Mouse (Mus musculus): ENCODE results near the gene Celsr1.

Gene Celsr1

DNA sequence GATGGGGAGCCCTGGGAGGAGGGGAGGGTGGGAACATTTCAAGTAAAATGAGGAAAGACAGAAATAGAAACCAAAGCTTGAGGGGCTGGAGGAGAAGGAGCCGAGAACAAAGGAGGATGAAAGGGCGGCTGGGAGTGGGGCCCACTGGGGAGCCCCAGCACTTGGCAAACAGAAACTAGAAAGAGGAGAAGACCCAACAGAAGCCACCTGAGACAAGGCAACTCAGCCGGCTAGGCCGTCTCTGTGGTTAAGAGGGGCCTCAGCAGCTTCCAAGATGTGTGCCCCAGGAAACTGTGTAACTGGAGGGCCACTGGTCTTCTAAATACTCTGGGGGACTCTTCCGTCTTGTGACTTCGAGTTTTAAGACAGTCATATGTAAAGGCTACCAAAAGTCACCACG lies 72.4 kb downstream of the Celsr1 start:
- no peak for DNase-seq (ENCODE audit: low read depth)

DNA sequence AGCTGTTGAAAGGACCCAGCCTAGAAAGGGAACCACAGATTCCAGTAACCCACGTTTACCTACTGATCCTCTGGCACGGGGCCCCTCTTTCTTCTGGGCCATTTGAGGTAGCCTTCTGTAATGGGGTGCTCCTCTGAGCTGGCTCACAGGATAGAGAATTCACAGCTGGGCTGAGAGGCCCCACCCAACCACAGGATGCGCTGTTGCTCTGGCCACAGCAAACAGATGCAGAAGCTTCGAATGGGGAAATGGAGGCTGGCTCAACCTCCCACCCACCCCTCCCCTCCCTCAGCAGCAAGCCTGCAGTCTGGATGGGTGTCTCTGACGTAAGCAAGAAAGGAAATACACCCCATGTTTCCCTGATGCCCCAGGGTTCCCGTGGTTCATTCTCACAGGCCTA lies 77.4 kb downstream of the Celsr1 start:
- no peak for DNase-seq (ENCODE audit: low read depth)

- DNase-seq (ENCODE audit: low read depth): no peak
These were observed 80.1 kb downstream of the Celsr1 start for GRCm38 (mm10) chr15:85953458-85953857.

DNA sequence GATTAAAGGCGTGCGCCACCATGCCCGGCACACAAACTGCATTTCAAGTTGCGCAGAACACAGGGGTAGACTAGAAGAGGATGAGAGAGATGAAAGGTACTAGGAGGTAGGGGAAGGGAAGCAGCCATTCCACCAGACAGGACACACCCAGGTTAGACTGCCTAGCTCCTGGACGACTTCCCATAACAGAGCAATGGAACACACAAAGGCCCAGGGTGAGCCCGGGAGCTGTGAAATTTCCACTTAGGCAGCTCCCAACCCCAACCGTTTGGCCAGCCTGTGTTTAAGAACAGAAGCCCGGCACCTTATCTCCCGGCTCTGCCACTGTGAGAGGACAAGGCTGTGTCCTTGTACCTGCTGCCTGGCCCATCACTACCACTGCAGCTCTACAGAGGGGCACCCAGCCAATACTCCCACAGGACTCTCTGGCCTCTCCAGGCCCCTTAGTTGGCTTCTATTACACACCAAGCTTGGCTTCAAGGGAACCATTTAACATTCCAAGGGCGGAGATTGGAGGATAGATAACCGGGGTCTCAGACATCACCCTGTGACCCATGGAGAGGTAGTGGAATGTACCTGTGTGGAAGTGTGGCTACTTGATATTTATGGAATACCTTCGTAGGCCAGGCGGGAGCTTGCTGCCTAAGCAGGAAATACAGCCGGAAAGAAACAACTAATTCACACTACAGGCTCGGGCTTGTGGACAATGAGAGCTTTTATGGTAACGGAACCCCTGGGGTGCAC lies 84.0 kb downstream of the Celsr1 start:
- no peak for DNase-seq (ENCODE audit: low read depth)

- DNase-seq (ENCODE audit: low read depth): no peak
These were observed 85.6 kb downstream of the Celsr1 start for GRCm38 (mm10) chr15:85947967-85948366.

- DNase-seq (ENCODE audit: low read depth): no peak
These were observed 86.0 kb downstream of the Celsr1 start for GRCm38 (mm10) chr15:85947541-85947940.

DNA sequence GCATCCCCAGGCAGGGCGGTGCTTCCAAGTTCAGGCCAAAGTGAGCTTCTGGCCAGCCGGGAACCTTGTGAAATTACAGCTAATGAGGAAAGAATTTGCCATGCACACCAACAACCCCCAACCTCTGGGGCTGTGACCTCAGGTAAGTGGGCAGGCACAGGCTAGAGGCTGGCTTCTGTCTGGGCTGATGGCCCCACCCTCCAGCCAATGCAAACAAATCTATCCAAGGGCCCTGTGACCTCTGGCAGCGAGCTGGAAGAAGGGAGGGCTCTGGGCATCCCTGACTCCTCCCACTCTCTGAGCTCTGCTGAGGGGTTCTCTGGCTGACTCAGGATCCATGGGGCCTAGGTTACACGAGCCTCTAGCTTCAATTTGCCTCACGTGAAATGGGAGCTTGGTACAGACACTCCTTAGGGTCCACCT lies 97.9 kb downstream of the Celsr1 start:
- no peak for DNase-seq (ENCODE audit: low read depth)

- DNase-seq (ENCODE audit: low read depth): no peak
These were observed 105.4 kb downstream of the Celsr1 start for GRCm38 (mm10) chr15:85928161-85928560.

- DNase-seq (ENCODE audit: low read depth): no peak
These were observed 111.7 kb downstream of the Celsr1 start for GRCm38 (mm10) chr15:85921855-85922254.

GRCm38 (mm10) chr15:85919892-85920248 lies 113.7 kb downstream of the Celsr1 start:
- no peak for DNase-seq (ENCODE audit: low read depth)

DNA sequence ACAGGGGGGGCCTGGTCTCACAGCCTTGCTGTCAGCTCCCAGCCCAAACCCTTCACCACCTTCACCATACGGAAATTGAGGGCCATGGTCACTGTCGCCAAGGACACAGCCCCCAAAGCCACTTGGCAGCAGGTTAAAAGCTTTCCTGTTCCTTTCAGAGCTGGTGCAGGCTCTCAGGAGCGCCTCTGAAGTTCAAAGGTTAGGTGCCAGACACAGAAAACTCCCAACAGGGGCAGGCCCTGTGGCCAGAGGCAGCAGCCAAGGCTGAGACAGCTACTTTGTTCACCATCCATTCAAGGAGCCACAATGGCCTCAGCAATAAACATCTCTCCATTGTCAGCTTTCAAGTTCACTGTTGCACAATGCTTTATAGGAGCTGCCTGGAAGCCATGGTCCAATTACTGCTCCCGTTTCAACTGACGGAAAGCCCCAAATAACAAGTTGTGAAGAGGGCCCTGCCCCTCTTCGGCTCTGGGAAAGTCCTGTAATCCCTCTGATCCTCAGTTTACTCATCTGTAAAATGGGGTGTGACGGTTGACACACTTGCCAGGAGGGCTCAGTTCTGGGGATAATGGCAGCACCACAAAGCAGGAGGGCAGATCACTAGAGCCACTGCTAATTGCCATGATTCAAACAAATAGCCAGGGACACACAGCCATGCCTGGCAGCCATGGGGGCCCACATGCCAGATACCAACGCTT lies 114.2 kb downstream of the Celsr1 start:
- DNase-seq (ENCODE audit: low read depth): no peak

DNA sequence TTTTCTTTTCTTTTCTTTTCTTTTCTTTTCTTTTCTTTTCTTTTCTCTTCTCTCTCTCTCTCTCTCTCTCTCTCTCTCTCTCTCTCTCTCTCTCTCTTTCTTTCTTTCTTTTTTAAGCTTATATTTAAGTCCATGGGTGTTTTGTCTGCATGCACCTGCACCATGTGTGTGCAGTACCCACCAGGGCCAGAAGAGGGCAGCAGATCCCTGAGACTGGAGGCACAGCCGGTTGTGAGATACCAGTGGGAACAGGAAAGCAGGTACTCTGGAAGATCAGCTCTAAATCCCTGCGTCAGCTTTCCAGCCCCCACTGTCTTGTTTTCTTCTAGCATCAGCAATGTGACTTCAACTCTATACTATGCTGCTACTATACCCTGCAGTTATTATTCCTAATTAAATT lies 120.0 kb downstream of the Celsr1 start:
- peak; percentile 36 for DNase-seq (ENCODE audit: low read depth)

DNA sequence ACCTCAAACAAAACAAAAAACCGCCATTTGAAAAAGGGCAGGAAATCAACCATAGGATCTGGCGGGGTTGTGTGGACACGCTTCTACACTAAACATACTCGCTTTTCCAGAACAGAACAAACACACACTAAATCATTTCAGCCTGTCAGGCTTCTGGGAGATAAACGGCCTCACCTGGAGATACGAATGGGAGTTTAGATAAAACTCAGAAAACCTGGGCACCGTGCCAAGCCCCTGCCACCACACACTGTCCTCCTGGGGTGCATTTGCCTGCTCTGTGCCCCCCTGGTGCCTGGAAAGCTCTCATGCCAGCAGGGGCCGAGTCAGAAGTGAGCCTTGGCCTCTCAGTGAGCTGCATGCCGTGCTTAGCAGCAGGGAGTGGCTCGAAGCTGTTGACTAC lies 123.6 kb downstream of the Celsr1 start:
- no peak for DNase-seq (ENCODE audit: low read depth)

DNA sequence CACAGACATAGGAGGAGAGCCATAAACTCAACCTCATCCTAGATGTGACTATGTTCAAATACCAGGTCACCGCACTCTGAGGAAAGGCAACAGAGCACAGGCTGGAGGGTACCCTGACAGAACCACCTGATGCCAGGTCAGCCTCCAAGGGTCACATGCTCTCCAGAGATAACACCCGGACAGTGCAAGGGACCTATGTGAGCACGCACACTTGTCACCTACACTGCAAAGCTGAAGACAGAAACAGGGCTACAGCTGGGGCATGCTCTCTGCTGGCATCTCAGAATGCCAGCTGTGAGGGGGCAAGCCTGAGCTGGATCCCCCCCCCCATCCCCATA lies 124.1 kb downstream of the Celsr1 start:
- DNase-seq (ENCODE audit: low read depth): no peak

- DNase-seq (ENCODE audit: low read depth): no peak
These were observed 124.7 kb downstream of the Celsr1 start for GRCm38 (mm10) chr15:85908660-85909491.

GRCm38 (mm10) chr15:85903826-85904225 lies 129.8 kb downstream of the Celsr1 start:
- no peak for DNase-seq (ENCODE audit: low read depth)

- DNase-seq (ENCODE audit: low read depth): no peak
These were observed 131.1 kb downstream of the Celsr1 start for GRCm38 (mm10) chr15:85902505-85902904.

DNA sequence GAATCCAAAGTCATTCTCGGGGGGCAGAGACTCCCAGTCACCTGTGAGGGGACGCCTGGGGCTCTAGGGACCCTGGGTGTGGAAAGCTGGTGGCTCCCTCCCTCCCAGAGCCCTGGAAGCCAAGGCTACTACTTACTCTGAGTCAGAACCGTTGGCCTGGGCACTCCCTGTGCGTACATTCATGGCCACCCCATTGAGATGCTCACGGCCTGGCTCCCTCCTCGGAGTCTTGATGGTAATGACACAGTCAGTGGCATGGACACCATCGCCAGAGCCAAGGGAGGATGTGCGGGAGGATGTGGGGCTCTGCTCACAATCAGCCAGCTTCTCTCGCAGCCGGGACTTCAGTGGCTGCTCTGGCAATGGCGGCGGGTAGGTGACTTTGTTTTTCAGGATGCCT lies 132.8 kb downstream of the Celsr1 start:
- DNase-seq (ENCODE audit: low read depth): no peak

DNA sequence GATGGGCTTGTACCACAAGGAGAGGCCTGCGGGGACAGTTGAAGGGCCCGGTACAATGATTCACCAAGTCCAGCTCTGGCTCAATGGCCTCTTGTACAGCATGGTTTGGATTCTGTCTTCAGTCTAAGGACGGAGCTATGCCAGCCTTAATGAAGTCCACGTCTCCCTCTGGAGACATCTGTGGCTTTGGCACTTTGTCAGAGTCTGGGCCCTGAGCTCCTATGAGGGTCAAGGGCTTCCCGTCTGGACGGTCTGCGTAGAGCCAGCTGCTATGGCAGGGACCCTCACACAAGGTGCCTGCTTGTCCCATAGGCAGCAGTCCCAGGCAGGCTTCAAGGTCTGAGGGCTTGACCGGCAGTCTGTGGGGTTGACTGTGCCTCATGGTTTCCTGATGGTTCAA lies 133.3 kb downstream of the Celsr1 start:
- DNase-seq (ENCODE audit: low read depth): no peak

DNA sequence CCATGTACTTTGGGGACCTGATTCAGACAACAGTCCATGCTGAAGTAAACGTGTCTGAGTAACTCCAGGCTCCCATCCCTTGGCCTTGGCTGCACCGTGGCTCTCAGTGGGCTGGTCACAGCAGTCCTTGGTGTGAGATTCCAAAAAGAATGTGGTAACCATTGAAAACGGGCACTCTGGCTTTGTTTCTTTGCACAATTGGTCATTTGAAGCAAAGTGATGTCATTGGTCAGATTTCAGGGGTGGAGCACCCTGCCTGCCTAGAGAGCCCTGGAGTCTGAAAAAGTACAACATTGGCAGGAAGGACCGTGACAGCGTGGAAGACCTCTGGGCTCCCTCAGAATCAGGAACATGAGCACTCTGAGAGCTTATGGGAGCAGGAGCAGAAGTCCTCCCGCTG lies 134.2 kb downstream of the Celsr1 start:
- DNase-seq (ENCODE audit: low read depth): no peak

DNA sequence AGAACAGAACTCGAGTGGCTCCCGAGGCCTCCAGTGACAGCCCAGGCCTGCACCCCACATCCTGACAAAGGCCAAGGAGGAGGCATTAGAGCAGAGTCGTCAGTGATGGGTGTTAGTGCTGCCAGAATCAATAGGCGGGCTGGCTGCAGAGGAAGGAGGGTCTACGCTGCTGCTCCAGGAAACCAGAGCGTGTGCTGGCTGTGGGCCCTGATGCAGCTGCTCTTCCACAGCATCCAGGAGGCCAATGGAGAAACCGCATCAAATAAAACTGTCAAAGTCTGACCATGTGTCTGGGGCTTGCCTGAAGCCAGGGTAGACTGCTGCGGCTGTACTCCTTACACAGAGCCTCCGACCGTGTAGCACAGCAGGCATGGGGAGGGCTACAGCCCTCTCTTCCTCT lies 136.5 kb downstream of the Celsr1 start:
- no peak for DNase-seq (ENCODE audit: low read depth)

GRCm38 (mm10) chr15:85896284-85896683 lies 137.3 kb downstream of the Celsr1 start:
- DNase-seq (ENCODE audit: low read depth): peak; percentile 59

GRCm38 (mm10) chr15:85893871-85894270 lies 139.7 kb downstream of the Celsr1 start:
- DNase-seq (ENCODE audit: low read depth): no peak
